Mouse (Mus musculus): ENCODE measurements at regions not wholly inside any gene's neighbourhood (a gene's known extent, or its start where the extent isn't known, plus 50 kb on each side); places are given as distances from the start of the nearest gene placed in this dataset.

- Histone ChIP-seq H3K36me3 (ENCODE audit: insufficient read depth, low read length) (no peaks in the 10 kb centered on the region), H3K27me3 (replicated peaks; ENCODE audit: insufficient read depth, low read length) (no peaks in the 10 kb centered on the region), H3K4me1 (ENCODE audit: insufficient read depth, low read depth, low read length) (peaks cover 1% of the 10 kb centered on the region; the same call in 1 of the 2 replicates), H3K27ac (ENCODE audit: low read length) (no peak overlapping the region), H3K4me2 (replicated peaks; ENCODE audit: low read depth, low read length) (no peak overlapping the region), H3K9me3 (ENCODE audit: low read length) (no peaks in the 10 kb centered on the region), H3K4me3 (ENCODE audit: low read depth, low read length) (no peak overlapping the region), H3K9ac (replicated peaks; ENCODE audit: low read depth) (no peak overlapping the region)
- 24% methylated on average over 8 of the region's 8 CpGs for WGBS
- no peak for TF ChIP-seq CTCF (IDR thresholded peaks at IDR 0.05)
- TF ChIP-seq EP300 (IDR thresholded peaks at IDR 0.05) = no peak
- DNase-seq (ENCODE audit: low spot score) (no peak), ATAC-seq (no peak)
These were observed 314.2 kb downstream of the Sox9 start for GRCm38 (mm10) chr11:113096209-113096608.

- Histone ChIP-seq H3K4me2 (replicated peaks; ENCODE audit: low read depth, low read length) (no peak overlapping the region), H3K36me3 (ENCODE audit: insufficient read depth, low read length) (no peaks in the 10 kb centered on the region), H3K4me1 (ENCODE audit: insufficient read depth, low read depth, low read length) (peaks cover 9% of the 10 kb centered on the region), H3K9ac (replicated peaks; ENCODE audit: low read depth) (no peak overlapping the region), H3K9me3 (ENCODE audit: low read length) (no peaks in the 10 kb centered on the region), H3K27me3 (replicated peaks; ENCODE audit: insufficient read depth, low read length) (no peaks in the 10 kb centered on the region), H3K4me3 (ENCODE audit: low read depth, low read length) (no peak overlapping the region), H3K27ac (ENCODE audit: low read length) (no peak overlapping the region)
- ATAC-seq (no peak), DNase-seq (ENCODE audit: low spot score) (no peak)
- no peak for TF ChIP-seq EP300 (IDR thresholded peaks at IDR 0.05)
- TF ChIP-seq CTCF (IDR thresholded peaks at IDR 0.05) = no peak
- 92% methylated on average over 2 of the region's 2 CpGs for WGBS
These were observed 316.3 kb downstream of the Sox9 start for GRCm38 (mm10) chr11:113098360-113098759.

GRCm38 (mm10) chr11:113100800-113101199 lies 318.8 kb downstream of the Sox9 start:
- H3K4me1 ChIP-seq (ENCODE audit: insufficient read depth, low read depth, low read length) = peaks cover 9% of the 10 kb centered on the region
- peak overlapping the region; percentile 16; the same call in 1 of the 2 replicates for H3K9ac ChIP-seq (replicated peaks; ENCODE audit: low read depth)
- DNase-seq (ENCODE audit: low spot score) (peak; percentile 44), ATAC-seq (no peak)
- H3K4me3 ChIP-seq (ENCODE audit: low read depth, low read length) = peak overlapping the region; percentile 8; the same call in 1 of the 2 replicates
- no peaks in the 10 kb centered on the region for H3K36me3 ChIP-seq (ENCODE audit: insufficient read depth, low read length)
- H3K9me3 ChIP-seq (ENCODE audit: low read length) = no peaks in the 10 kb centered on the region
- TF ChIP-seq EP300 (IDR thresholded peaks at IDR 0.05) (no peak), CTCF (IDR thresholded peaks at IDR 0.05) (no peak)
- WGBS = 40% methylated on average over 9 of the region's 9 CpGs
- peak overlapping the region; percentile 85 for H3K27ac ChIP-seq (ENCODE audit: low read length)
- no peaks in the 10 kb centered on the region for H3K27me3 ChIP-seq (replicated peaks; ENCODE audit: insufficient read depth, low read length)
- peak overlapping the region; percentile 48 for H3K4me2 ChIP-seq (replicated peaks; ENCODE audit: low read depth, low read length)

- ATAC-seq (peak; percentile 96), DNase-seq (ENCODE audit: low spot score) (peak; percentile 94)
- H3K27ac ChIP-seq (ENCODE audit: low read length) = peak overlapping the region; percentile 85
- H3K4me2 ChIP-seq (replicated peaks; ENCODE audit: low read depth, low read length) = peak overlapping the region; percentile 48
- TF ChIP-seq EP300 (IDR thresholded peaks at IDR 0.05) (peak; percentile 42; the same call in 1 of the 2 replicates), CTCF (IDR thresholded peaks at IDR 0.05) (peak; percentile 41)
- no peaks in the 10 kb centered on the region for H3K9me3 ChIP-seq (ENCODE audit: low read length)
- H3K4me3 ChIP-seq (ENCODE audit: low read depth, low read length) = peak overlapping the region; percentile 8
- H3K4me1 ChIP-seq (ENCODE audit: insufficient read depth, low read depth, low read length) = peaks cover 9% of the 10 kb centered on the region
- H3K9ac ChIP-seq (replicated peaks; ENCODE audit: low read depth) = no peak overlapping the region
- H3K27me3 ChIP-seq (replicated peaks; ENCODE audit: insufficient read depth, low read length) = no peaks in the 10 kb centered on the region
- H3K36me3 ChIP-seq (ENCODE audit: insufficient read depth, low read length) = no peaks in the 10 kb centered on the region
- 33% methylated on average over 11 of the region's 11 CpGs for WGBS
These were observed 319.5 kb downstream of the Sox9 start for GRCm38 (mm10) chr11:113101534-113101933.

- ATAC-seq (peak; percentile 47; the same call in 1 of the 2 replicates), DNase-seq (ENCODE audit: low spot score) (peak; percentile 63)
- H3K9me3 ChIP-seq (ENCODE audit: low read length) = no peaks in the 10 kb centered on the region
- no peak overlapping the region for H3K27ac ChIP-seq (ENCODE audit: low read length)
- no peak overlapping the region for H3K4me2 ChIP-seq (replicated peaks; ENCODE audit: low read depth, low read length)
- H3K4me1 ChIP-seq (ENCODE audit: insufficient read depth, low read depth, low read length) = peaks cover 9% of the 10 kb centered on the region
- no peak overlapping the region for H3K4me3 ChIP-seq (ENCODE audit: low read depth, low read length)
- no peak overlapping the region for H3K9ac ChIP-seq (replicated peaks; ENCODE audit: low read depth)
- peak; percentile 81 for TF ChIP-seq EP300 (IDR thresholded peaks at IDR 0.05)
- TF ChIP-seq CTCF (IDR thresholded peaks at IDR 0.05) = no peak
- no peaks in the 10 kb centered on the region for H3K27me3 ChIP-seq (replicated peaks; ENCODE audit: insufficient read depth, low read length)
- 59% methylated on average over 12 of the region's 12 CpGs for WGBS
- no peaks in the 10 kb centered on the region for H3K36me3 ChIP-seq (ENCODE audit: insufficient read depth, low read length)
These were observed 321.3 kb downstream of the Sox9 start for GRCm38 (mm10) chr11:113103161-113103845.

- no peaks in the 10 kb centered on the region for H3K36me3 ChIP-seq (ENCODE audit: insufficient read depth, low read length)
- no peak for DNase-seq (ENCODE audit: low spot score)
- no peak for ATAC-seq
- H3K9me3 ChIP-seq (ENCODE audit: low read length) = no peaks in the 10 kb centered on the region
- no peak overlapping the region for H3K4me2 ChIP-seq (replicated peaks; ENCODE audit: low read depth, low read length)
- H3K27me3 ChIP-seq (replicated peaks; ENCODE audit: insufficient read depth, low read length) = no peaks in the 10 kb centered on the region
- no peak overlapping the region for H3K4me3 ChIP-seq (ENCODE audit: low read depth, low read length)
- H3K27ac ChIP-seq (ENCODE audit: low read length) = no peak overlapping the region
- H3K9ac ChIP-seq (replicated peaks; ENCODE audit: low read depth) = no peak overlapping the region
- TF ChIP-seq CTCF (IDR thresholded peaks at IDR 0.05) = no peak
- TF ChIP-seq EP300 (IDR thresholded peaks at IDR 0.05) = no peak
- peaks cover 9% of the 10 kb centered on the region for H3K4me1 ChIP-seq (ENCODE audit: insufficient read depth, low read depth, low read length)
- 60% methylated on average over 11 of the region's 11 CpGs for WGBS
These were observed 323.3 kb downstream of the Sox9 start for GRCm38 (mm10) chr11:113105371-113105770.

Measured in lung, postnatal 0 days (tissue).